Mouse (Mus musculus) brain, embryonic 18.5 days (tissue): ENCODE measurements at regions not wholly inside any gene's neighbourhood (a gene's known extent, or its start where the extent isn't known, plus 50 kb on each side); places are given as distances from the start of the nearest gene placed in this dataset.

Source experiments
- DNase-seq: peaks from one replicate; pipeline ENCODE4 v3.0.0-alpha.2; 2012; ENCODE audit warnings: low read depth, low spot score

- DNase-seq: no peak
Measured at GRCm38 (mm10) chr12:48283818-48284217, 1098.6 kb upstream of the Foxg1 start.

DNA sequence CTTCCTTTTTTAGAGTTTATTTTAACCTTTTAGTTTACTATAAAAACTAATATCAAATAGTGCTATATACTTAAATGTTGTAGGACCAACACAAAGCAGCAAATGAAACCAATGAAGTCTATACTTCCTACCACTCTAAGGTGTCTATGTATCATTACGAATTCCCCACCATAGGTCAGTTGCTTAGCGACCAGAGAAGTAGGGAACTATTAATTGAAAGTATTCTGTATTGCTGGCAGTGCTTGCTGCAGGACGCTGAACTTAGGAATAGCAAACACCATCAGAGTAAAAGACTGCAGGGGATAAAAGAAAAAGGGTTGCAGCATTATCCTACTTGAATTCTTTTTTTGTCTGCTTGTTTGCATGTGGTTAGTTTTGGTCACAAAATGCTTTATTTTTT, 1098.1 kb upstream of the Foxg1 start:
- DNase-seq: peak; percentile 22

DNA sequence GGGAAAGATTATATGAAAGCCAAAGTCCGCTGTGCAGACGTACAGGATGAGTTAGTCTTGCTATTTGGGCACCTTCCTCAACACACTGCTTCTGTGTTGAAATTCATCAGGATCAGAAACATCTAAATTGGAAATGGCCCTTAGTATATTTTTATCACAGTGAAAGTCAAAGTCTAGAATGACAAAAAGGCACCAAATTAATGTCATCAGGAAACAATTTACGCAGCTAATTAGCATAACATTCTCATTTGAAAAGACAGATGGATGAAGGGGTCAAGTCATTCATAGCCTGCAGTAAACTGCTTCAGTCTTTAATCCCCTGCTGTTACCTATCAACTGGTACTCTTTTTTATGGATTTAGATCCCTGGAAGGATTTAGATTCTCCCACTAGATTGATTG, 1092.3 kb upstream of the Foxg1 start:
- DNase-seq: no peak
